Mouse (Mus musculus) adrenal gland, postnatal 36 days (tissue): ENCODE data around the gene Fmnl2. TPM values are rescaled to one million over a fixed set of nuclear protein-coding genes. Genes with fewer than 3 reads are reported as not detected.

Experiments
- DNase-seq, 2 experiments: peaks; one replicate each; pipeline ENCODE4 v3.0.0; 2021; ENCODE audit warnings: mixed read lengths in 1 of 2
- long read RNA-seq, 2 experiments: library from polyadenylated mRNA; stranded (forward); transcript quantifications; one replicate each; pipeline ENCODE4 v2.0.0; 2021; ENCODE audit warnings: borderline sequencing depth in 2 of 2
- total RNA-seq, 2 experiments: library from RNA; stranded (reverse); gene quantifications; 2 replicates each; pipeline ENCODE4 v1.2.3; 2021

Gene Fmnl2
- total RNA-seq, result 10 to 100 TPM; 20.7 to 41.7 TPM
- long read RNA-seq, experiment 1, result 0 reads
- long read RNA-seq, experiment 2, result 0 reads

GRCm38 (mm10) chr2:52857611-52858528, at the start of gene Fmnl2:
Fmnl2 (plus strand) TSS chr2:52857860.
- DNase-seq, result peak; percentile 88 to 93

- no peak for DNase-seq
Observed at GRCm38 (mm10) chr2:52809988-52810387, 47.7 kb upstream of the Fmnl2 start.

DNA sequence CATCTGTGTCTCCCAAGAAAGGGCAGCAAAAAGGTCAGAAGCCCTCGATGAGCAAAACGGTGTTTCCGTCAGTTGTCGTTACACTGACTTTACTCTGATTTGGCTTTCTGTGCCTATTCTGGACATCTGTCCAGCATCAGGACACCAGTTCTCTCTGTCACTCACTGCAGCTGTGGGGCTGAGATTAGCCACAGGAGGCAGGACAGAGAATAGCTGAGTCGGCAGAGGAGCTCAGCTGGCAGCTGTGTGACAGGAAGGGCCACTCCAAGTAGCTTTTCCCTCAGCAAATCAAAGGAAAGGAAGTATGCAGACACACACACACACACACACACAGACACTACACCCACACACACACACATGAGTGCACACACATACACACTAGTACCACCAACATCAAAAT, 46.0 kb upstream of the Fmnl2 start:
- peak; percentile 5 to 9 for DNase-seq

GRCm38 (mm10) chr2:52817341-52817740, 40.3 kb upstream of the Fmnl2 start:
- DNase-seq, result no peak

DNA sequence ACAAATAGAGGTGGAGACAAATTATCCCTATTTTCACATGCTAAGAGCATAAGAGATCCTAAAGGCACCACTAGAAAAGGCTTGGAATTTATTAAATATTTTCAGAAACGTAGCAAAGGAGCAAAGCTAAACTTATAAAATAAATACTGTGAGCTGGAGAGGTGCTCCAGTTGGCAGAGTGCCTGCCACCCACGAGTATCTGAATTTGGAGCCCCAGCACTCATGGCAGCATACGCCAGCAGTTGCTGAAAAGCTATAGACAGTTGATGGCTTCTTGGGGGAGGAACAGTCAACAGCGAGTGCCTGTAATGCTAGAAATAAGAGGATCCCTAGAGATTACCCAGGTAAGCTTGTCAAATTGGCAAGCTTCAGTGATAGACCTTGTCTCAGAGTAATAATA, 38.7 kb upstream of the Fmnl2 start:
- no peak for DNase-seq

DNA sequence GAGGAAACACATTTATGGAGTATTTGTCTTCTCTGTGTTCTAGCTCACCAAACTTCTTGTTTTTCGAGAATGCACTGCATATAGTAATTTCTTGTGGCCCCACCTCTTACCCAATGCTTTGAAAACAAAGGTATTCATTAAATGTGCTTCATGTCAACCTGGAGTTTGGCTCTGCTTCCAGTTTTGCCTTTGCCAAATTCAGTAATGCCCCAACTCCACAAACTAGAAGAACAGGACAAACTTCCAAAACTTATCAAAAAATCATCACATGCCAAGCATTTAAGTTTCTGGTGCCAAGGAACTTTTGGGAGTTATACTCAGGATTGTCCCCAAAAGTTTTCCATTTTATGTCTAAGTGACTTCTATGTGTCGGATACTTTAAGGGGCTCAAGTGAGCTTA, 35.4 kb upstream of the Fmnl2 start:
- DNase-seq, result no peak

GRCm38 (mm10) chr2:52828077-52828476, 29.6 kb upstream of the Fmnl2 start:
- no peak for DNase-seq

DNA sequence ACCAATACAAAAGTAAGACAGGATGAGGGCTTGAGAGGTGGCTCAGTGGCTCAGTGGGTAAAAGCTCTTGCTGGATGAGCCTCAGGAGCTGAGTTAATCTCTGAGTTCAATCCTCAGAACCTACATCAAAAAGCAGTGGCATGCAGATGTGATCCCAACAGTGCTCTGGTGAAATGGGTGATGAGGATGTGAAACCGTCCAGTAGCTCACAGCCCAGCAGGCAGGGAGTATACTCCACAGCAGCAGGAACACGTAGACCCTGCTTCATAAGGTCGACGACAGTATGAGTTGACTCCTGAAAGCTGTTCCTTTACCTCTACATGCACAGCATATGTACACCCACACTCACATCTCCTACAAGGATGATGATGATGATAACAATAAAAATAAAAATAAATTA, 27.1 kb upstream of the Fmnl2 start:
- no peak for DNase-seq

DNA sequence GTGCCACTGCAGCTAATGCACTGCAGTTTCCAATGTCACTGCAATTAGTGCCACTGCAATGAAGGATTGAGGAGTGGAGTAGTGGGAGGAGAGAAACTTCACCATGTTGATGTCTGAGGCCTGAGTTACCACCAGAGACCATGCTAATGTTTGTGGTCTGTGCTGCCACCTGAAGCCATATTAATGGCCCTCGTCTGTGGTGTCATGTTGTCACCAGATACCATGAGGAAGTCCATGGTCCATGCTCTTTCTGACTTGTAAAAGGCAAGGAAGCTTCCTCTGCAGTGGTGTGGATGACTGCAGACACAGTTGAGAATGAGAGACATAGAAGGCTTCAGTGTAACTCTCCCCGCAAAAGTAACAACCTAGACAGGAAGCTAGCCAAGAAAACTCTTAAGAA, 26.1 kb upstream of the Fmnl2 start:
- DNase-seq, result no peak

DNA sequence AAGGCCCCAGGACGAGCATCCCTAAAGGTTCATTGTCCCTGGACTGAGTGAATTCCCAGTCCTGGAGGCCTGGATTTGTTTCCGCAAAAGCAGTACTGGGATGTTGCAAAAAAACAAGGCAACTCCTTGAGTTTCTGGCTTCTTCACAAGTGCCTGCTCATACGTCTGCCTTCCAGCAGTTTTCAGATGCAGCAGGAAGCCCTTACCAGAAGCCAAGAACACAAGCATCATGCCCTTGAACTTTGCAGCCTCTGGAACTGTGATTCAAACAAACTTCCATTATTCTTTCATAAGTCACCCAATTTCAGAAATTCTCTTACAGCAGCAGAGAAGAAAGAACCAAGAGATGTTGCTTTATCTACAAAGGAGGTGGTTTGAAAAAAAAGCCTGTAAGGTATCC, 21.9 kb upstream of the Fmnl2 start:
- peak; percentile 30 to 49 for DNase-seq

- DNase-seq, result no peak
Observed at GRCm38 (mm10) chr2:52839074-52839473, 18.6 kb upstream of the Fmnl2 start.

DNA sequence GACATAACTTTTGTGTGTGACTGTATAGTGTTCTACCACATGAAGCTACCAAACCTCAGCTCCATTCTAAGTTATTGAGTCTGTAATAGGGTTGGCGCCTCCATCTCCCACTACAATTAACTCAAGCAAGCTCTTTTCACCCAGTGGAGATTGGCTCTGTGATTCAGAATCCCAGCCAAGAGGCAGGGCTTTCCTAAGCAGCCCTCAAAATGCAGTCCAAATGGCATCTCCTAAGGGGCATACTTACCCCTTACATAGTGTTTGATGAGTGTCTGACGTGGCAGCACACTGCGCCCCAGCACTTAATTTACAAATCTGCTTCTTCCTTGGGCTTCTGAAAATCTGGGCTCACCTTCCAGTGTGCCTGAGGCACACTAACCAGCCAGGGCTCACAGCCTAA, 17.8 kb upstream of the Fmnl2 start:
- no peak for DNase-seq

DNA sequence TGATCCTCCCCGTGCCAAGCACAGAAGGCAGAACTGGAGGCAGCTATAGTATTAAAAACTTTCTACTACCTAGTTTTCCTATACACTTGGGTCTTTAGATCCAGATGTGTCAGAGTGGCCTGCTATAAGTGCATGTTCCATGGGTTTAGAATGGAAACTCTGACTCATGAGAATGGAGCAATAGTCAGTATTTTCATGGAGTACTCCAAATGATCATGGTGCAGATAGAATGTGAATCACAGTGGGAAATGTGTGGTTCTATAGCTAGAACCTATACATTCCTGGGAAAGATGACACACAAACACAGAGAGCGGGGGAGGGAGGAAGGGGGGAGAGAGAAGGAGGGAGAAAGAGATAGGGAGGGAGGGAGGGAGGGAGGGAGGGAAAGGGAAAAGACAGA, 13.8 kb upstream of the Fmnl2 start:
- no peak for DNase-seq

DNA sequence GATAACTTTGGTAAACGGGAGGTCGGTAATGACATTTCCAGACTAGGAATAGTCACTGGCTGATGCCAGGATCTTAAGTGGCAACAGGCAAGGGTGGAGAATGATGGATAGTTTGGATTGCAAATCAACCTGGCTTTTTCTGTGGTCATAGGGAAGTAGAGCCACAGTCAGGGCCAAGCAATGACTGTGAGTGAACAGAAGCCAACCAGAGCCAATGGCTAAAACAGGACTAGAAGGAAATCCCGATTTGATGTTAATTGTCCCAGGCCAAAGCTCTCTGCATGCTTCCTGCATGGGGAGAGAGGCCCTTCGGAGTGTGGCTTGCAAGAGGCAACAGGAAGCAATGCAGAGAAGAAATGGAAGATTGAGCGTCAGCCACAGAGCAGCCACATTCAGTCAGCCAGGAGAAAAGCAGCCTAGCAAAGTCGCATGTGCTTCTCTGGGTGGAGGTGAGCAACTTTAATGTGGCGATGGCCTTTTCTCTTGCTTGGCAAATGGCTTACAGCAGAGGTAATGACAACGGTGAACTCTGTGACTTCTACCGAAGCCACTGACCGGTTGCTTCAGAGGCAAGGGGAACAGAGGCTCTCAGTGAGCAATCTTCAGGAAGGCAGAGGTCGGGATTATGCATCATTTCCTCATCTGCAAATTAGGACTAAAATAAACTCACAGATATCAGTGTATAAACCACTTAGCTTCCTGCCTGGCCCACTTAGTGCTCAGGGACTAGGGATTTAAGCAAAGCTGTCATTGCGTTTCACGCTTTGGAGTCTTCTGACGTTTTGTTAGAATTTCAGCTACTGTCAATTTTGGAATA, 12.5 kb upstream of the Fmnl2 start:
- DNase-seq, result no peak

GRCm38 (mm10) chr2:52846506-52846905, 11.2 kb upstream of the Fmnl2 start:
- DNase-seq, result no peak

DNA sequence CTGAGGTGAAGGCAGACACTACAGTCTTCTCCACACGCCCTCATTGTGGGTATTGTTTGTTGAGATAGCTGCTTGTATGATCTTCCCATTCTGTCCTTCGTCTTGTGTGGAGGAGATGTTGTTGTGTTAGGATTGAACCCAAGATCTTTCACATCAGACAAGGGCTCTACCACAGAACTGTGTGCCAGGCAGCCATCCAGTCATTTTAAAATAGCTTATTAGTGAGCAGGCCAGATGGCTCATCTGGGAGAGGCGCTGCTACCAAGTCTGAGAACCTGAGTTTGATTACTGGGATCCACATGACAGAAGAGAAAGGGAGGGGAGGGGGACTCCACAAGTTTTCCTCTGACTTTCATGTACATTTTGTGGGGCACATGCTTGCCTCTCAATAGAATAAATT, 8.6 kb upstream of the Fmnl2 start:
- DNase-seq, result no peak

DNA sequence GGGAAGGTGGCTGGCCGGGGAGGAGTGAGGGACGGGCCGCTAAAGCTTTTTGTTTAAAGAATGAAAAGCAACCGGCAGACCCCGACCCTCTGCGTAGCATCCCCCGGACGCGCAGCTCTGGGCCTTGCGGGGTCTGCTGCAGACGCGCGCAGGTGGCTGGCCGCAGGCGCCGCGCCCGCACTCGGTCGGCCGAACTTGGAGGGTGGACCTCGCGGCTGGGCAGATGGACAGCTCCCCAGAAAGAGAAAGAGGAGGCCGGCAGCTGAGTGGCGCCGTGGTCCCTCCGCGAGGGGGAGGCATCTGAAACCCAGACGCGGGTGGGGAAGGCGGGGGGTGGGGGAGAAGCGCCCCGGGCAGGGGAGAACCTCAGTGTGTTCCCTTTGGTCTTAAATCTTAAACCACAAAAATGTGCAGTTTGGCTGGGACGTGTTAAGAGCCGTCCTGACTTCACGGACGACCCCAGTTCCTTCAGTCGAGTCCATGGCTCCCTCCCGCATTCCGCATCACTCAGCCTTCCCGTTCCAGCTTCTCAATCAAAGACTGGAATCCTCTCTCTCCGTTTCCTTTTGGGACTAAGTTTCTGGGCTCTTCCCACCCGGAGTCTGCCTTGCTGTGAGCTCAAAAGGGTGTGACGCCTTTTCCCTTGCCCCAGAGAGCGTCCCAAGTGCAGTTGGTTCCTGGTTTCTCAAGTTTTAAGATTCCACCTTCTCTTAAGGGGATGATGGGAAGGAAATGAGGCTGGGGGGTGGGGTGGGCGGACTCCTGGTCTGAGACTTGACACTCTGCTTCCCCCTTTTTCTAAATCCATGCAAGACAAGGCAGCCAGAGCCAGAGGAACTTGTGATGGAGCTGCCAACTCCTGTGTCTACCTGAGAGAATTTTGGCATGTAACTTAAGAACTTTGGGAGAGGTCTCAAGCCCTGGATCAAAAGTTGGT, 1.1 kb downstream of the Fmnl2 start:
- peak; percentile 72 to 78 for DNase-seq

DNA sequence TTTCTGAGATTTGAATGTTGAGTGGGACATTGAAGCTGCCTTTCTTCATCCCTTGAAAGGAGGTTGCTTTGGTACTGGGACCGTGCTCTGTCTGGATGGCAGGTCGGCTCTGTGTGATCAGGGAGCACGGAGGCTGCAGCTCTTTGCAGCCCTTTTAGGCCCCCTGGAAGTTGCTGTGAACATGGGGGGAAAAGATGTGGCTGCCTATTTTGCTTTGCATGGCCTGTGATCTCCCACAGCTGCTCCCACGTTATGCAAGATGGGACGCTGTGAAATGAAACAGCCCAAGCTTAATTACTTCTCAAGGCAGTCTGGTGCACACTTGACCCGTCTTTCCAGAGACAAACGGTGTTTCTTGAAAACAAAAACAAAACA, 1.8 kb downstream of the Fmnl2 start:
- DNase-seq, result no peak

GRCm38 (mm10) chr2:52860111-52860775, 2.6 kb downstream of the Fmnl2 start:
- DNase-seq, result no peak

DNA sequence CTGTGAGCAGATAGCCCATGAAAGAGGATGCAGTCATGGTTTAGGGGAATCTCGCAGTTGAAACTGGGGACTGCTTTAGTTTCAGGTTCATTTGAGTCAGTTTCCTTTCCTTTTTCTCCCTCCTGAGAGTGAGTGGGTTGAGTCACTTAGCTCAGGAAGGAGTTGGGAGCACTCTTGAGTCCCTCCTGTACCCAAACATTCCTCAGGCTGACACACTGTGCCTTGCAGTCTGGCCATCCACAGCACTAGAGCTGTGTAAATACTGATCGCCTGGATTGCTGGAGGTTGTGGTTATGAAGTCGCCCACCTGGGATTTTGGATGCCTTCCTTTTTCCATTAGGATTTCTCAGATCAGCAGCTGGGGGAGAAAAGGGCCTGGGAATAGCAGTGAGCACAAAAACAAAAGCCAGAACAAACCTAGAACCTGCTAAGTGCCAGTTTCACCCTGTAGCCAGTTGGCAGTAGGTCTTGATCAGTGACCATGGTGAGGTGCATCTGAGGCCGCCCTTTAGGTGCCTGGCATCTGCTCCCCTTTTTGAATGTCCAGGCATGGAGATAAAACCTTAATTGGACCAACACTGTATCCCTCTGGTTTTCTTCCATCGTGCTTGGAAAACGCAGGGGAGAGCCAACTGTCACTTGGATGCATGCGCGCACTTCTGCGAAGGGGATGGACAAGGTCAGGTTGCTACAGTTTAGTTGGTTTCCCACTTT, 4.5 kb downstream of the Fmnl2 start:
- DNase-seq, result no peak

- no peak for DNase-seq
Observed at GRCm38 (mm10) chr2:52862760-52863124, 5.1 kb downstream of the Fmnl2 start.
